Mouse (Mus musculus) heart, embryonic 13.5 days (tissue): ENCODE measurements around the gene Olfr688. TPM values are rescaled to one million over a fixed set of nuclear protein-coding genes. Genes with fewer than 3 reads are reported as not detected.

Experiments
- ATAC-seq: fragments of 200-750 bp; cut with Nextera tagmentation; 2 replicates; pipeline ENCODE4 v1.8.0; 2017; ENCODE audit warnings: moderate TSS enrichment; ENCODE audit not compliant: insufficient number of reproducible peaks, low FRiP score, low TSS enrichment; ENCODE audit errors: extremely low read depth
- H3K27ac ChIP-seq: fragments of 300-500 bp; sonication (generic); replicated peaks from 2 replicates; pipeline ENCODE4 v1.5.1; 2015; ENCODE audit warnings: moderate library complexity, mild to moderate bottlenecking, inconsistent platforms
- H3K27me3 ChIP-seq: fragments of 300-500 bp; sonication (generic); replicated peaks from 2 replicates; pipeline ENCODE4 v1.6.1; 2015; ENCODE audit warnings: mild to moderate bottlenecking, inconsistent platforms
- H3K36me3 ChIP-seq: fragments of 300-500 bp; sonication (generic); 2 replicates; pipeline ENCODE4 v1.6.1; 2015; ENCODE audit warnings: mild to moderate bottlenecking, inconsistent platforms
- H3K4me1 ChIP-seq: fragments of 300-500 bp; sonication (generic); 2 replicates; pipeline ENCODE4 v1.6.1; 2015; ENCODE audit warnings: inconsistent platforms
- H3K4me2 ChIP-seq: fragments of 300-500 bp; sonication (generic); 2 replicates; pipeline ENCODE4 v1.6.1; 2015; ENCODE audit warnings: inconsistent platforms, mild to moderate bottlenecking, moderate library complexity
- H3K4me3 ChIP-seq: fragments of 300-500 bp; sonication (generic); 2 replicates; pipeline ENCODE4 v1.5.1; 2015; ENCODE audit warnings: moderate library complexity, mild to moderate bottlenecking, inconsistent platforms
- H3K9ac ChIP-seq: fragments of 300-500 bp; sonication (generic); 2 replicates; pipeline ENCODE4 v1.6.1; 2015; ENCODE audit warnings: inconsistent platforms, mild to moderate bottlenecking, moderate library complexity
- H3K9me3 ChIP-seq: fragments of 300-500 bp; sonication (generic); 2 replicates; pipeline ENCODE4 v1.6.1; 2016; ENCODE audit warnings: inconsistent platforms
- WGBS: fragments of 180-500 bp; shearing (Covaris S2); methylation state at CpG from one replicate; pipeline ENCODE4 v1.1.7; 2015; ENCODE audit warnings: mixed read lengths; 5-methylcytosine and 5-hydroxymethylcytosine counted together
- polyA plus RNA-seq: library from polyadenylated mRNA; unstranded; fragments of >200 nt; fragmentation: Nextera tagmentation; extraction: Ambion mirVana; gene quantifications from 2 replicates; pipeline ENCODE4 v1.2.1, GENCODE M21; 2015

The Olfr688 gene
- polyA plus RNA-seq = not detected in 2 replicates

DNA sequence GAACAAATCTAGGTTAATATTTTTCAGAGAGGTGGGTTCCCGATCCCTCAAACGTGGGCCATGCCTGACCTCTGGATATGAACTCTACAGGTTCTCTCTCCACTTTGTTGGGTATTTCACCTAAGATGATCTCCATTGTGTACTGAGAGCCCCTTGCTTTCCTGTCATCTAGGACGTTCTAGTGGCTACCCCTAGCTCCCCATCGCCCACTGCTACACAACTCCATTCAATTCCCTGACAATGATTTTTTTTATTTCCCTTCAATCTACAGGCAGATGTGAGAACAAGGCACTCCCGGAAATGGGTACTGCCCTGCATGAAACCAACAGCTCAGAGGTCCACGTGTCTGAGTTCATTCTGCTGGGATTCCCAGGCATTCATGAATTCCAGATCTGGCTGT is at the start of gene Olfr688:
Olfr688 (plus strand) TSS at position 301 of the 400 bp plus-strand sequence.
- Histone ChIP-seq H3K4me2 (no peak within 1 kb of the TSS), H3K4me1 (no peaks in the 10 kb centered on the region), H3K27me3 (no peaks in the 10 kb centered on the region), H3K27ac (no peak within 1 kb of the TSS), H3K4me3 (no peak within 1 kb of the TSS), H3K36me3 (no peaks in the 10 kb centered on the region), H3K9me3 (no peaks in the 10 kb centered on the region), H3K9ac (no peak within 1 kb of the TSS)
- no peak for ATAC-seq
- 73% methylated on average over 6 of the region's 6 CpGs for WGBS

- Histone ChIP-seq H3K36me3 (no peaks in the 10 kb centered on the region), H3K9ac (no peak overlapping the region), H3K4me1 (no peaks in the 10 kb centered on the region), H3K27me3 (no peaks in the 10 kb centered on the region), H3K4me2 (no peak overlapping the region), H3K4me3 (no peak overlapping the region), H3K27ac (no peak overlapping the region), H3K9me3 (no peaks in the 10 kb centered on the region)
- WGBS = 75% methylated on average over 3 of the region's 3 CpGs
- ATAC-seq = no peak
Measured at GRCm38 (mm10) chr7:105247671-105248070, 40.2 kb upstream of the Olfr688 start.

- H3K4me2 ChIP-seq = no peak overlapping the region
- H3K27ac ChIP-seq = no peak overlapping the region
- no peak overlapping the region for H3K4me3 ChIP-seq
- H3K9me3 ChIP-seq = no peaks in the 10 kb centered on the region
- no peak for ATAC-seq
- 55% methylated on average over 1 of the region's 1 CpGs for WGBS
- H3K36me3 ChIP-seq = no peaks in the 10 kb centered on the region
- H3K27me3 ChIP-seq = no peaks in the 10 kb centered on the region
- H3K4me1 ChIP-seq = no peaks in the 10 kb centered on the region
- no peak overlapping the region for H3K9ac ChIP-seq
Measured at GRCm38 (mm10) chr7:105248197-105248596, 39.7 kb upstream of the Olfr688 start.

DNA sequence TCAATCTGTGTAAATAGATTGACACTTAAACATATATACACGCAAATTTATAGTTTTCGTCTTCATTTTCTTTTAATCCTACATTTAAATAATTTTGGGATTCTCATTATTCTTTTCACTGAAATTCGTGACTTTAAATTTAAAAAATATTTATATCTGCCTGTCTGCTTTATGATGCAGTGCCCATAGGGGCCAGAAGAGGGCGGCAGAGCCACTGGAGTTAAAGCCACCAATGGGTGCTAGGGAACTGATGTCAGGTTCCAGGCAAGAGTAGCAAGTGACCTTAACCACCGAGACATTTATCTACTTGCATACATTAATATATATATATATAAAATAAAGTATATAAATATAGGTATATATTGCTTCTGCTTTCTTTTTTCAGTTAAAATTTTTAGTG is 31.2 kb upstream of the Olfr688 start:
- no peaks in the 10 kb centered on the region for H3K4me1 ChIP-seq
- no peaks in the 10 kb centered on the region for H3K27me3 ChIP-seq
- WGBS = 57% methylated on average over 5 of the region's 5 CpGs

GRCm38 (mm10) chr7:105272426-105272825 is 15.5 kb upstream of the Olfr688 start:
- Histone ChIP-seq H3K4me3 (no peak overlapping the region), H3K4me2 (no peak overlapping the region), H3K36me3 (no peaks in the 10 kb centered on the region), H3K9ac (no peak overlapping the region), H3K4me1 (no peaks in the 10 kb centered on the region), H3K9me3 (no peaks in the 10 kb centered on the region), H3K27me3 (no peaks in the 10 kb centered on the region), H3K27ac (no peak overlapping the region)
- no peak for ATAC-seq
- WGBS = 67% methylated on average over 7 of the region's 7 CpGs

More for the DNA sequence above, 31.2 kb upstream of the Olfr688 start:
- Histone ChIP-seq H3K27ac (no peak overlapping the region), H3K4me2 (no peak overlapping the region), H3K4me3 (no peak overlapping the region), H3K36me3 (no peaks in the 10 kb centered on the region), H3K9ac (no peak overlapping the region), H3K9me3 (no peaks in the 10 kb centered on the region)
- no peak for ATAC-seq

GRCm38 (mm10) chr7:105290051-105290450 is 2.2 kb downstream of the Olfr688 start:
- Histone ChIP-seq H3K4me3 (no peak overlapping the region), H3K4me2 (no peak overlapping the region), H3K27ac (no peak overlapping the region), H3K9me3 (no peaks in the 10 kb centered on the region), H3K27me3 (no peaks in the 10 kb centered on the region), H3K4me1 (no peaks in the 10 kb centered on the region), H3K36me3 (no peaks in the 10 kb centered on the region), H3K9ac (no peak overlapping the region)
- no peak for ATAC-seq

DNA sequence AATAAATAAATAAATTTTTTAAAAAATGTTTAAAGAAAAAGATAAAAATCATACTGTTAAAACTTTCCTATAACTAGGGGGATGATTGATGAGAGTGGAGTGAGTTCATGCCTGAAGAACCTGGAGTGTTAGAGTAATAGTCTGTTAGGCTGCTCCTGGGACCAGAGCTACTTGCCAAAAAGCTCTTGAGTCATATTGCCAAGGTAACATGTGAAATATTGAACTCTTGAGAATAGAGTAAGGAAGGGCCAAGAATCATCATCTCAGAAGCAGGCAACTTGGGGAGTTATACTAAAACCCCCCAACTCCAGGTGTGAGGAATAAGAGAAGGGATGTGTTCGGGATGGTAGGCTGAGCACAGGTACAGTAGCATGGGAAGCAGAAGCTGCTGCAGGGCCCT is 23.0 kb downstream of the Olfr688 start, which contains the start of gene Olfr689:
Olfr689 (plus strand) TSS at position 301 of the 400 bp plus-strand sequence.
- no peaks in the 10 kb centered on the region for H3K27me3 ChIP-seq
- no peaks in the 10 kb centered on the region for H3K36me3 ChIP-seq
- no peak within 1 kb of the TSS for H3K4me2 ChIP-seq
- no peak within 1 kb of the TSS for H3K27ac ChIP-seq
- H3K4me3 ChIP-seq = no peak within 1 kb of the TSS
- 64% methylated on average over 1 of the region's 1 CpGs for WGBS
- peaks cover 2% of the 10 kb centered on the region for H3K9me3 ChIP-seq
- ATAC-seq = no peak
- no peaks in the 10 kb centered on the region for H3K4me1 ChIP-seq
- no peak within 1 kb of the TSS for H3K9ac ChIP-seq

- 54% methylated on average over 2 of the region's 2 CpGs for WGBS
- no peak for ATAC-seq
- no peak overlapping the region for H3K4me2 ChIP-seq
- H3K9me3 ChIP-seq = no peaks in the 10 kb centered on the region
- H3K36me3 ChIP-seq = no peaks in the 10 kb centered on the region
- H3K4me1 ChIP-seq = no peaks in the 10 kb centered on the region
- H3K27ac ChIP-seq = no peak overlapping the region
- H3K9ac ChIP-seq = no peak overlapping the region
- H3K27me3 ChIP-seq = no peaks in the 10 kb centered on the region
- no peak overlapping the region for H3K4me3 ChIP-seq
Measured at GRCm38 (mm10) chr7:105325302-105325701, 37.4 kb downstream of the Olfr688 start.

- H3K4me2 ChIP-seq = no peak within 1 kb of the TSS
- 78% methylated on average over 1 of the region's 1 CpGs for WGBS
- H3K27ac ChIP-seq = no peak within 1 kb of the TSS
- no peak within 1 kb of the TSS for H3K9ac ChIP-seq
- no peaks in the 10 kb centered on the region for H3K36me3 ChIP-seq
- H3K27me3 ChIP-seq = no peaks in the 10 kb centered on the region
- H3K4me3 ChIP-seq = no peak within 1 kb of the TSS
- no peak for ATAC-seq
- no peaks in the 10 kb centered on the region for H3K4me1 ChIP-seq
- no peaks in the 10 kb centered on the region for H3K9me3 ChIP-seq
Measured at GRCm38 (mm10) chr7:105334004-105334403, 46.1 kb downstream of the Olfr688 start, which contains the start of gene Olfr690. Gene Olfr690, minus strand, starts transcription at chr7:105334104.

Other genes starting within 250 kb of the Olfr688 start
- gene Olfr677, start 236.7 kb upstream of the Olfr688 start, polyA plus RNA-seq = not detected in 2 replicates
- not detected in 2 replicates for gene Olfr678, start 223.6 kb upstream of the Olfr688 start, polyA plus RNA-seq
- not detected in 2 replicates for gene Olfr679, start 206.9 kb upstream of the Olfr688 start, polyA plus RNA-seq
- gene Olfr680-ps1, start 195.3 kb upstream of the Olfr688 start, polyA plus RNA-seq = not detected in 2 replicates
- gene Olfr681, start 171.3 kb upstream of the Olfr688 start, polyA plus RNA-seq = not detected in 2 replicates
- gene Olfr683, start 141.1 kb upstream of the Olfr688 start, polyA plus RNA-seq = not detected in 2 replicates
- gene Olfr684, start 124.4 kb upstream of the Olfr688 start, polyA plus RNA-seq = not detected in 2 replicates
- not detected in 2 replicates for gene Olfr685, start 102.1 kb upstream of the Olfr688 start, polyA plus RNA-seq
- not detected in 2 replicates for gene Olfr686, start 80.6 kb upstream of the Olfr688 start, polyA plus RNA-seq
- not detected in 2 replicates for gene Olfr689, start 23.1 kb downstream of the Olfr688 start, polyA plus RNA-seq
- not detected in 2 replicates for gene Olfr690, start 46.0 kb downstream of the Olfr688 start, polyA plus RNA-seq
- not detected in 2 replicates for gene Olfr691, start 54.2 kb downstream of the Olfr688 start, polyA plus RNA-seq
- gene Olfr692, start 80.1 kb downstream of the Olfr688 start, polyA plus RNA-seq = not detected in 2 replicates
- gene Gm5901, start 86.9 kb downstream of the Olfr688 start, polyA plus RNA-seq = not detected in 2 replicates
- gene Fam160a2, start 112.0 kb downstream of the Olfr688 start, polyA plus RNA-seq = 28.9 and 29.6 TPM in 2 replicates
- gene Cnga4, start 116.5 kb downstream of the Olfr688 start, polyA plus RNA-seq = not detected in 2 replicates
- gene Cckbr, start 137.6 kb downstream of the Olfr688 start, polyA plus RNA-seq = 0.11 and 0.18 TPM in 2 replicates
- 74.7 and 80.5 TPM in 2 replicates for gene Cavin3, start 194.2 kb downstream of the Olfr688 start, polyA plus RNA-seq